Mouse (Mus musculus) stomach, embryonic 14.5 days (tissue): ENCODE measurements around the gene Hist1h2ap. TPM values are rescaled to one million over a fixed set of nuclear protein-coding genes. Genes with fewer than 3 reads are reported as not detected.

Experiments
- ATAC-seq: fragments of 200-750 bp; cut with Nextera tagmentation; 2 replicates; pipeline ENCODE4 v1.8.0; 2017; ENCODE audit warnings: low read depth, moderate TSS enrichment; ENCODE audit not compliant: insufficient number of reproducible peaks, insufficient read depth, low FRiP score
- H3K27ac ChIP-seq: fragments of 300-500 bp; sonication (generic); 2 replicates; pipeline ENCODE4 v1.5.1; 2014; ENCODE audit warnings: mild to moderate bottlenecking, low read length, moderate library complexity, mixed read lengths
- H3K27me3 ChIP-seq: fragments of 300-500 bp; sonication (generic); 2 replicates; pipeline ENCODE4 v1.6.1; 2014; ENCODE audit warnings: low read length, control low read depth, mixed read lengths; ENCODE audit not compliant: control insufficient read depth, insufficient read depth
- H3K36me3 ChIP-seq: fragments of 300-500 bp; sonication (generic); 2 replicates; pipeline ENCODE4 v1.6.1; 2014; ENCODE audit warnings: mild to moderate bottlenecking, control low read depth, low read length, moderate library complexity, mixed read lengths; ENCODE audit not compliant: control insufficient read depth, insufficient read depth
- H3K4me1 ChIP-seq: fragments of 300-500 bp; sonication (generic); 2 replicates; pipeline ENCODE4 v1.6.1; 2014; ENCODE audit warnings: low read length, control low read depth, mixed read lengths; ENCODE audit not compliant: control insufficient read depth, insufficient read depth
- H3K4me2 ChIP-seq: fragments of 300-500 bp; sonication (generic); replicated peaks from 2 replicates; pipeline ENCODE4 v1.6.1; 2014; ENCODE audit warnings: low read depth, low read length, control low read depth
- H3K4me3 ChIP-seq: fragments of 300-500 bp; sonication (generic); 2 replicates; pipeline ENCODE4 v1.5.1; 2014; ENCODE audit warnings: low read depth, low read length, control low read depth
- H3K9ac ChIP-seq: fragments of 300-500 bp; sonication (generic); replicated peaks from 2 replicates; pipeline ENCODE4 v1.6.1; 2014; ENCODE audit warnings: low read depth, mild to moderate bottlenecking, control low read depth, low read length, moderate library complexity, mixed read lengths
- H3K9me3 ChIP-seq: fragments of 300-500 bp; sonication (generic); 2 replicates; pipeline ENCODE4 v1.6.1; 2016; ENCODE audit warnings: low read depth, low read length, control low read depth; ENCODE audit not compliant: control insufficient read depth
- WGBS: fragments of 180-500 bp; shearing (Covaris S2); extraction: QIAGEN DNeasy Blood & Tissue Kit; methylation state at CpG from one replicate; pipeline ENCODE4 v1.1.7; 2014; 5-methylcytosine and 5-hydroxymethylcytosine counted together
- microRNA-seq: library from miRNA; unstranded; fragments of <30 nt; microRNA quantifications from one replicate; pipeline ENCODE4, GENCODE M21; 2016
- polyA plus RNA-seq: library from polyadenylated mRNA; unstranded; fragments of >200 nt; fragmentation: Nextera tagmentation; extraction: Ambion mirVana; gene quantifications from 2 replicates; pipeline ENCODE4 v1.2.1, GENCODE M21; 2014

Hist1h2ap gene
- polyA plus RNA-seq, 1 experiment from 2014 or later, result 4,516 TPM

- WGBS, result 0% methylated on average over 13 of the region's 20 CpGs
- Histone ChIP-seq H3K9me3 (no peaks in the 10 kb centered on the region), H3K9ac (peak within 1 kb of the TSS; percentile 58), H3K27me3 (no peaks in the 10 kb centered on the region), H3K4me3 (peak within 1 kb of the TSS; percentile 36), H3K4me1 (peaks cover 18% of the 10 kb centered on the region; the same call in 1 of the 2 replicates), H3K27ac (peak within 1 kb of the TSS; percentile 93), H3K4me2 (peak within 1 kb of the TSS; percentile 81), H3K36me3 (no peaks in the 10 kb centered on the region)
- peak; percentile 71 for ATAC-seq
These were observed 50.1 kb downstream of the Hist1h2ap start, which contains the start of gene Hist1h3i for GRCm38 (mm10) chr13:21783255-21783617. Hist1h3i (minus strand) TSS chr13:21783370.

Small RNAs within 50 kb of the gene (microRNA-seq; reads per million reads assigned to microRNA genes)
- gene Gm19658, result not detected
- gene Gm44346, result not detected
- not detected for gene Gm44466

Other genes with a start within 250 kb of the Hist1h2ap start
- not detected in 2 replicates for gene Olfr1362, start 219.5 kb downstream of the Hist1h2ap start, polyA plus RNA-seq
- not detected in 2 replicates for gene Olfr11, start 191.0 kb downstream of the Hist1h2ap start, polyA plus RNA-seq
- gene Olfr1361, start 170.1 kb downstream of the Hist1h2ap start, polyA plus RNA-seq, result not detected in 2 replicates
- gene Olfr1360, start 156.1 kb downstream of the Hist1h2ap start, polyA plus RNA-seq, result not detected in 2 replicates
- not detected in 2 replicates for gene Olfr1359, start 135.4 kb downstream of the Hist1h2ap start, polyA plus RNA-seq
- 3.7 and 4.3 TPM in 2 replicates for gene Hist1h2bl, start 117.4 kb downstream of the Hist1h2ap start, polyA plus RNA-seq
- 8.8 and 36.0 TPM in 2 replicates for gene Hist1h2ai, start 117.1 kb downstream of the Hist1h2ap start, polyA plus RNA-seq
- gene Hist1h3h, start 115.8 kb downstream of the Hist1h2ap start, polyA plus RNA-seq, result 9.0 and 13.1 TPM in 2 replicates
- 3.1 TPM in 2 replicates for gene Hist1h2bm, start 111.5 kb downstream of the Hist1h2ap start, polyA plus RNA-seq
- gene Hist1h4j, start 98.4 kb downstream of the Hist1h2ap start, polyA plus RNA-seq, result 4.1 and 4.5 TPM in 2 replicates
- gene Hist1h4k, start 83.0 kb downstream of the Hist1h2ap start, polyA plus RNA-seq, result 10.9 and 13.1 TPM in 2 replicates
- gene Hist1h2ak, start 79.7 kb downstream of the Hist1h2ap start, polyA plus RNA-seq, result 10.1 and 13.3 TPM in 2 replicates
- 3.1 and 5.0 TPM in 2 replicates for gene Hist1h2bn, start 79.4 kb downstream of the Hist1h2ap start, polyA plus RNA-seq
- 14.8 and 20.1 TPM in 2 replicates for gene Hist1h1b, start 52.9 kb downstream of the Hist1h2ap start, polyA plus RNA-seq
- gene Hist1h3i, start 50.1 kb downstream of the Hist1h2ap start, polyA plus RNA-seq, result 166 and 187 TPM in 2 replicates
- gene Hist1h2an, start 46.3 kb downstream of the Hist1h2ap start, polyA plus RNA-seq, result 11.4 TPM in 1 of 2 replicates, not detected in the other
- 1.4 and 1.8 TPM in 2 replicates for gene Hist1h2bp, start 46.0 kb downstream of the Hist1h2ap start, polyA plus RNA-seq
- 17.5 and 19.7 TPM in 2 replicates for gene Hist1h2bq, start 23.3 kb downstream of the Hist1h2ap start, polyA plus RNA-seq
- gene Hist1h2ao, start 23.0 kb downstream of the Hist1h2ap start, polyA plus RNA-seq, result not detected in 2 replicates
- gene Hist1h4m, start 21.8 kb downstream of the Hist1h2ap start, polyA plus RNA-seq, result not detected in 2 replicates
- 18.2 and 28.4 TPM in 2 replicates for gene Hist1h4n, start 1.3 kb downstream of the Hist1h2ap start, polyA plus RNA-seq
- gene Hist1h2br, start 236 bp upstream of the Hist1h2ap start, polyA plus RNA-seq, result 24.3 and 25.5 TPM in 2 replicates
- gene Zfp184, start 111.6 kb upstream of the Hist1h2ap start, polyA plus RNA-seq, result 16.5 and 16.8 TPM in 2 replicates
- not detected in 2 replicates for gene Pom121l2, start 147.7 kb upstream of the Hist1h2ap start, polyA plus RNA-seq
- gene Prss16, start 176.2 kb upstream of the Hist1h2ap start, polyA plus RNA-seq, result 0.15 and 0.75 TPM in 2 replicates
- gene Hist1h2ah, start 202.1 kb upstream of the Hist1h2ap start, polyA plus RNA-seq, result 10.3 and 12.7 TPM in 2 replicates
- gene Hist1h2bk, start 202.4 kb upstream of the Hist1h2ap start, polyA plus RNA-seq, result 7.0 and 7.5 TPM in 2 replicates
- gene Hist1h4i, start 207.9 kb upstream of the Hist1h2ap start, polyA plus RNA-seq, result 19.1 and 22.4 TPM in 2 replicates
- 43.8 and 54.9 TPM in 2 replicates for gene Hist1h2ag, start 209.4 kb upstream of the Hist1h2ap start, polyA plus RNA-seq
- gene Hist1h2bj, start 209.7 kb upstream of the Hist1h2ap start, polyA plus RNA-seq, result 8.6 and 12.4 TPM in 2 replicates